Mouse (Mus musculus) lung, embryonic 15.5 days (tissue): ENCODE data around the gene Phc2. TPM values are rescaled to one million over a fixed set of nuclear protein-coding genes. Genes with fewer than 3 reads are reported as not detected.

Source experiments
- ATAC-seq: fragments of 200-750 bp; cut with Nextera tagmentation; 2 replicates; pipeline ENCODE4 v1.8.0; 2017; ENCODE audit warnings: moderate number of reproducible peaks, borderline replicate concordance; ENCODE audit not compliant: low FRiP score, low TSS enrichment; ENCODE audit errors: extremely low read depth
- H3K27ac ChIP-seq: fragments of 300-500 bp; sonication (generic); 2 replicates; pipeline ENCODE4 v1.5.1; 2015; ENCODE audit warnings: moderate library complexity, mild to moderate bottlenecking, inconsistent platforms
- H3K27me3 ChIP-seq: fragments of 300-500 bp; sonication (generic); 2 replicates; pipeline ENCODE4 v1.6.1; 2015; ENCODE audit warnings: inconsistent platforms
- H3K36me3 ChIP-seq: fragments of 300-500 bp; sonication (generic); 2 replicates; pipeline ENCODE4 v1.6.1; 2015; ENCODE audit warnings: inconsistent platforms
- H3K4me1 ChIP-seq: fragments of 300-500 bp; sonication (generic); 2 replicates; pipeline ENCODE4 v1.6.1; 2015; ENCODE audit warnings: inconsistent platforms
- H3K4me2 ChIP-seq: fragments of 300-500 bp; sonication (generic); 2 replicates; pipeline ENCODE4 v1.6.1; 2015; ENCODE audit warnings: inconsistent platforms, mild to moderate bottlenecking, moderate library complexity
- H3K4me3 ChIP-seq: fragments of 300-500 bp; sonication (generic); 2 replicates; pipeline ENCODE4 v1.5.1; 2015; ENCODE audit warnings: mild to moderate bottlenecking, inconsistent platforms
- H3K9ac ChIP-seq: fragments of 300-500 bp; sonication (generic); 2 replicates; pipeline ENCODE4 v1.6.1; 2015; ENCODE audit warnings: inconsistent platforms
- H3K9me3 ChIP-seq: fragments of 300-500 bp; sonication (generic); 2 replicates; pipeline ENCODE4 v1.6.1; 2016; ENCODE audit warnings: inconsistent platforms
- WGBS: fragments of 180-500 bp; shearing (Covaris S2); methylation state at CpG from one replicate; pipeline ENCODE4 v1.1.7; 2015; 5-methylcytosine and 5-hydroxymethylcytosine counted together
- polyA plus RNA-seq: library from polyadenylated mRNA; unstranded; fragments of >200 nt; fragmentation: Nextera tagmentation; extraction: Ambion mirVana; gene quantifications from 2 replicates; pipeline ENCODE4 v1.2.1, GENCODE M21; 2015

Phc2 gene
- polyA plus RNA-seq, 1 experiment from 2014 or later, result 83.5 TPM

GRCm38 (mm10) chr4:128695149-128695548, 40.6 kb downstream of the Phc2 start:
- ATAC-seq, result peak; percentile 15; the same call in 1 of the 2 replicates
- no peaks in the 10 kb centered on the region for H3K36me3 ChIP-seq
- H3K27me3 ChIP-seq, result no peaks in the 10 kb centered on the region
- WGBS, result 48% methylated on average over 7 of the region's 7 CpGs
- peaks cover 87% of the 10 kb centered on the region for H3K4me1 ChIP-seq
- H3K9me3 ChIP-seq, result no peaks in the 10 kb centered on the region
- peak overlapping the region; percentile 66; the same call in 1 of the 2 replicates for H3K27ac ChIP-seq
- H3K4me2 ChIP-seq, result no peak overlapping the region
- no peak overlapping the region for H3K9ac ChIP-seq
- H3K4me3 ChIP-seq, result no peak overlapping the region

- peaks cover 66% of the 10 kb centered on the region for H3K4me1 ChIP-seq
- H3K27me3 ChIP-seq, result no peaks in the 10 kb centered on the region
- no peaks in the 10 kb centered on the region for H3K36me3 ChIP-seq
- H3K4me2 ChIP-seq, result no peak overlapping the region
- no peaks in the 10 kb centered on the region for H3K9me3 ChIP-seq
- H3K27ac ChIP-seq, result peak overlapping the region; percentile 94
- 34% methylated on average over 12 of the region's 12 CpGs for WGBS
- H3K4me3 ChIP-seq, result no peak overlapping the region
- H3K9ac ChIP-seq, result no peak overlapping the region
- ATAC-seq, result peak; percentile 81
These were observed 43.7 kb downstream of the Phc2 start for GRCm38 (mm10) chr4:128698011-128698861.

DNA sequence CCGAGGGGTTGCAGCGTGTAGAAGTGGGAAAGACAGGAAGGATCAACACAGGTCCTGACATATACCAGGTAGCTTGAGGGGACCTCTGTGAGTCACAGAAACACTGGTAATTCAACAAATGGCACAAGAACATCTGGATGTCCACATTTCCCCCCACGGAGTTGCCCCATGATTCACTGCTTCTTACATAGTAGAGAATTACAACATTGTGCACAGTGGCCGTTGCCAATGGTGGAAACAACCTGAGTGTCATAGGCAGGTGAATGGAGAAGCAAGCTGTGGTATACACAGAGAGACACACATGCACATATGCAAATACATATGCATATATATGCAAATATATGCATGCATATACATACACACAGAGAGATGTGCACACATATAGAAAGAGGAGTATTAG, 45.4 kb downstream of the Phc2 start:
- ATAC-seq, result no peak
- no peak overlapping the region for H3K4me2 ChIP-seq
- 89% methylated on average over 4 of the region's 4 CpGs for WGBS
- H3K4me3 ChIP-seq, result no peak overlapping the region
- no peaks in the 10 kb centered on the region for H3K9me3 ChIP-seq
- H3K27me3 ChIP-seq, result no peaks in the 10 kb centered on the region
- no peak overlapping the region for H3K27ac ChIP-seq
- H3K4me1 ChIP-seq, result peaks cover 51% of the 10 kb centered on the region
- H3K9ac ChIP-seq, result no peak overlapping the region
- H3K36me3 ChIP-seq, result no peaks in the 10 kb centered on the region

GRCm38 (mm10) chr4:128700543-128700942, 46.0 kb downstream of the Phc2 start:
- Histone ChIP-seq H3K9ac (no peak overlapping the region), H3K4me2 (no peak overlapping the region), H3K27ac (no peak overlapping the region), H3K4me3 (no peak overlapping the region), H3K27me3 (no peaks in the 10 kb centered on the region), H3K9me3 (no peaks in the 10 kb centered on the region), H3K36me3 (no peaks in the 10 kb centered on the region), H3K4me1 (peaks cover 44% of the 10 kb centered on the region)
- no peak for ATAC-seq
- 67% methylated on average over 2 of the region's 2 CpGs for WGBS

DNA sequence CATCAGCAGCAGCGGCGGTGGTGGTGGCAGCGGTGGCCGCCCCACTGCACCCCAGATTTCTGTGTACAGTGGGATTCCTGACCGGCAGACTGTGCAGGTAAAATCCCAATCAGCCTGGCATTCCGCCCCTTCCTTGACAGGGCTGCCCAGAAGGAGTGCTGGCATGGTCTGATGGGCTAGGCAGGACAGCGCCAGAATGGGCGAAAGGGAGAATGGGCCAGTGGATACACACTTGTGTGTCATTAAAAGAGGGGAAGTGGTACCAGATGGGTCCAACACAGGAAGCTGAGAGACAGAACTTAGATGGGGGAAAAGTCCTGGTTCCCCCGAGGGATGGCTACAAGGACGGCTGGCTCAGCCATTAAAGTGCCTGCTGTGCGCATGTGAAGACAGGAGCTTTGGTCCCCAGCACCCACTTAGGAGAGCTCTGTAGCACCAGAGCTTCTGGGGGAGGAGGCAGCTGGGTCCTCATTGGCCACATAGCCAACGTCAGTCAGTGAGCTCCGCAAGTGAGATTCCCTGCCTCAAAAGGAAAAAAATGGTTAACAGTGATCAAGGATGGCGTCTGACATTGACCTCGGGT, 50.7 kb downstream of the Phc2 start:
- no peak for ATAC-seq
- 87% methylated on average over 15 of the region's 15 CpGs for WGBS
- H3K36me3 ChIP-seq, result no peaks in the 10 kb centered on the region
- H3K4me3 ChIP-seq, result no peak overlapping the region
- H3K9me3 ChIP-seq, result no peaks in the 10 kb centered on the region
- H3K27me3 ChIP-seq, result no peaks in the 10 kb centered on the region
- H3K27ac ChIP-seq, result no peak overlapping the region
- peaks cover 22% of the 10 kb centered on the region for H3K4me1 ChIP-seq
- H3K4me2 ChIP-seq, result no peak overlapping the region
- H3K9ac ChIP-seq, result no peak overlapping the region

- H3K27ac ChIP-seq, result peak overlapping the region; percentile 38; the same call in 1 of the 2 replicates
- H3K9me3 ChIP-seq, result no peaks in the 10 kb centered on the region
- H3K4me1 ChIP-seq, result peaks cover 22% of the 10 kb centered on the region
- peak; percentile 80 for ATAC-seq
- no peak overlapping the region for H3K4me3 ChIP-seq
- H3K27me3 ChIP-seq, result no peaks in the 10 kb centered on the region
- H3K4me2 ChIP-seq, result no peak overlapping the region
- 5% methylated on average over 9 of the region's 9 CpGs for WGBS
- H3K36me3 ChIP-seq, result no peaks in the 10 kb centered on the region
- H3K9ac ChIP-seq, result no peak overlapping the region
These were observed 52.1 kb downstream of the Phc2 start for GRCm38 (mm10) chr4:128706626-128707025.

GRCm38 (mm10) chr4:128707384-128707783, 52.9 kb downstream of the Phc2 start:
- H3K36me3 ChIP-seq, result no peaks in the 10 kb centered on the region
- no peak overlapping the region for H3K4me2 ChIP-seq
- peaks cover 27% of the 10 kb centered on the region for H3K4me1 ChIP-seq
- H3K27me3 ChIP-seq, result no peaks in the 10 kb centered on the region
- WGBS, result 50% methylated on average over 4 of the region's 4 CpGs
- no peaks in the 10 kb centered on the region for H3K9me3 ChIP-seq
- no peak overlapping the region for H3K27ac ChIP-seq
- no peak for ATAC-seq
- no peak overlapping the region for H3K9ac ChIP-seq
- no peak overlapping the region for H3K4me3 ChIP-seq

GRCm38 (mm10) chr4:128709061-128709780, 54.7 kb downstream of the Phc2 start:
- no peak for ATAC-seq
- 77% methylated on average over 15 of the region's 15 CpGs for WGBS

GRCm38 (mm10) chr4:128709781-128710166, 55.3 kb downstream of the Phc2 start:
- Histone ChIP-seq H3K27ac (no peak overlapping the region), H3K4me2 (no peak overlapping the region), H3K27me3 (no peaks in the 10 kb centered on the region), H3K9ac (no peak overlapping the region), H3K4me3 (no peak overlapping the region), H3K4me1 (peaks cover 34% of the 10 kb centered on the region), H3K9me3 (no peaks in the 10 kb centered on the region), H3K36me3 (no peaks in the 10 kb centered on the region)
- ATAC-seq, result no peak
- WGBS, result 92% methylated on average over 12 of the region's 12 CpGs

More at GRCm38 (mm10) chr4:128709061-128709780, 54.7 kb downstream of the Phc2 start:
- peaks cover 28% of the 10 kb centered on the region for H3K4me1 ChIP-seq
- H3K9ac ChIP-seq, result no peak overlapping the region
- no peak overlapping the region for H3K4me3 ChIP-seq
- no peak overlapping the region for H3K4me2 ChIP-seq
- H3K9me3 ChIP-seq, result no peaks in the 10 kb centered on the region
- no peaks in the 10 kb centered on the region for H3K27me3 ChIP-seq
- no peak overlapping the region for H3K27ac ChIP-seq
- H3K36me3 ChIP-seq, result no peaks in the 10 kb centered on the region

GRCm38 (mm10) chr4:128710286-128710685, 55.8 kb downstream of the Phc2 start:
- H3K9me3 ChIP-seq, result no peaks in the 10 kb centered on the region
- no peak overlapping the region for H3K9ac ChIP-seq
- peaks cover 39% of the 10 kb centered on the region for H3K4me1 ChIP-seq
- ATAC-seq, result no peak
- H3K4me3 ChIP-seq, result no peak overlapping the region
- no peaks in the 10 kb centered on the region for H3K27me3 ChIP-seq
- H3K36me3 ChIP-seq, result no peaks in the 10 kb centered on the region
- 94% methylated on average over 6 of the region's 6 CpGs for WGBS
- H3K4me2 ChIP-seq, result no peak overlapping the region
- H3K27ac ChIP-seq, result no peak overlapping the region

DNA sequence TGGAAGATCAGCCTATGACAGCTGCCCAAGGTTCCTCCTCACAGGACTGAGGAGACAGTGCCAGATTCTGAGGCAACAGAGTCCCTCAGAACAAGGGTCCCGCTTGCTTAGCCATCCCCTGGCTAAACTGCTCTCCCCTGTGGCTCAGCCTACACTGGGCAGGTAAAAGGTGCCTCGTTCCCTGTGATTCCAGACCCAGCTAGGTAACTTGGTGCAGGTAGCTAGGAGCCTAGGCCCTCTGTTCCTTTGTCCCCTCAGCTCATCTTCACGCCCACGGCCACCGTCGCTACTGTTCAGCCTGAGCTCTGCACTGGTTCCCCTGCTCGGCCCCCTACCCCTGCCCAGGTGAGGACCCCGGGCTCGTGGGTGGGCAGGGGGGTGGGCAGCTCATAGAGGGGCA, 56.3 kb downstream of the Phc2 start:
- Histone ChIP-seq H3K4me1 (peaks cover 44% of the 10 kb centered on the region), H3K4me3 (no peak overlapping the region), H3K9me3 (no peaks in the 10 kb centered on the region), H3K27ac (no peak overlapping the region), H3K36me3 (no peaks in the 10 kb centered on the region), H3K27me3 (no peaks in the 10 kb centered on the region), H3K9ac (no peak overlapping the region), H3K4me2 (no peak overlapping the region)
- ATAC-seq, result no peak
- WGBS, result 71% methylated on average over 9 of the region's 9 CpGs
